Mouse (Mus musculus): ENCODE results near the gene Padi4. TPM values are rescaled to one million over a fixed set of nuclear protein-coding genes. Genes with fewer than 3 reads are reported as not detected.

Padi4 gene
- total RNA-seq, 2 experiments from 2014 or later = 2.8 to 5.1 TPM

- ATAC-seq (replicated peaks; ENCODE audit: poor library complexity, severe bottlenecking) = no peak
These were observed 15.9 kb upstream of the Padi4 start for GRCm38 (mm10) chr4:140789983-140790382.

DNA sequence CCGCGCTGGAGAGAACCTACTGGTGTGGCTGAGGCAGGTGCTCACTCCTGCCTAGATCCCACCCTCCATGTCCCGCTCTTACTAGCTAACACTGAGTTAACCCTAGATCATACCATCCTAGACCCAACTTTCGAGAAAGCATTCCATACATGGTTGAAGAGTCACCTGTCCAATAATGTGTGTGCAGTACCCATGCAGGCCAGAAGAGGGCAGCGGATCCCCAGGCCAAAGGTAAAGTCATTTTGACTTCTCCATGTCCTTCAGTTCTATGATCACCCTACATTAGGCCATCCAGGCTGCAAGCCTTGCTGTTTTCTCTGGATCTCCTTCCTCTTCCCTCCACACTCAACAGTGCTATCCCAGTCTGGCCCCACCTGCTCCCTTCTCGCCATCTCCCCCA lies 14.9 kb upstream of the Padi4 start:
- peak; percentile 12; the same call in 1 of the 2 replicates for ATAC-seq (replicated peaks; ENCODE audit: poor library complexity, severe bottlenecking)

DNA sequence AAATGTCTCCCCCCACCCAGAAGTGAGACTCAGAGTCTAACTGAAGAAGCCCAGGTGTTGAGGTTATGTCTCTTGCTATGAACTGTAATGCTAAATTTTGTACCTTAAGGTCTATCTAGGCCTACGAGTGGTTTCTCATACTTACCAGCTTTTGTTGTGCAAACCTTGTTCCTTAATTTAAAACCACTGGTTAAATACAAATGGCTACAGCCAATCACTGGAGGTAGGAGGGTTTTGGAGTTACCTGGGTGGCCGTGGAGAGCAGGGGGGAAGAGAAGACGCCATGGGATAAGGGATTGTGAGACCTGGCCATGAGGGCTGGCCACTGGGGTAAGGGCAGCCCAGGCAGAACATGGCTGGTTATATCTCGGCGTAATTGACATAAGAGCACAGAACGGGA lies 14.2 kb upstream of the Padi4 start:
- ATAC-seq (replicated peaks; ENCODE audit: poor library complexity, severe bottlenecking) = peak; percentile 22

DNA sequence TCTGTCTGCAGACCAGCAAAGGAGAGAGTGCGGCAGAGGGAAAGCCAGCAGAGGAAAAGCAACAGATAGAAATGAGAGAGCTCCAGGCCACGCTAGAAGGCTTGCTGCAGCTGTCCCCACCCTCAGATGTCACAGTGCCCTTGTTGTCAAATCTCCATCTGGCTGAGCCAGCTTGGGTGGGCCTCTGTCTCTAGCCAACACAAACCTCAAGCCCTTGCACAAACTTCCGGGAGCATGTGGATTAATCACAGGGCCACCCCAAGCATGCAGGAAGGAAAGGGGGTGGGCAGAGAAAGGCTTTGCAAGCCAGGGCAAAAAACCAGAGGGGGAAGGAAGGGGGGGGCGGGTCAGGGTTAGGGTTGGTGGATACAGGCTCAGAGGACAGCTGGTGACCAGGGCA lies 13.4 kb upstream of the Padi4 start:
- ATAC-seq (replicated peaks; ENCODE audit: poor library complexity, severe bottlenecking) = peak; percentile 80

DNA sequence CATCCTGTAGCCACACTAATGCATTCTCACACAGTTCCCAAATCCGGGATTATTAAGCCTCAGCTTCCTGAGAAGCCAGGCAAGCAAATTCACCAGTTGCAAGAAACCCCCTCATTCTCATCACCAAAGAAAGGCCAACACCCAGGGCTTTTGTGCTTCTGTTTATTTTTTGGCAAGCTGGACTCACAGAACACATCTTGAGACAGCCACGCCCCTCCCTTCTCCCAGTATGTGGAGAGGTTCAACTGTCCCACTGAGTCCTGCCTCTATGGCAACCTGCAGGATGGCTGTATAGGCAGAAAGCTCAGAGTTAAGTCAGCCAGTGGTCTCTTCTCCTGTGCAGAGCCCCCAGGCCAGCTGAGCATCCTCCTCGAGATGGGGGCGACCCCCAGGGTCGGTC lies 11.2 kb upstream of the Padi4 start:
- ATAC-seq (replicated peaks; ENCODE audit: poor library complexity, severe bottlenecking) = no peak

DNA sequence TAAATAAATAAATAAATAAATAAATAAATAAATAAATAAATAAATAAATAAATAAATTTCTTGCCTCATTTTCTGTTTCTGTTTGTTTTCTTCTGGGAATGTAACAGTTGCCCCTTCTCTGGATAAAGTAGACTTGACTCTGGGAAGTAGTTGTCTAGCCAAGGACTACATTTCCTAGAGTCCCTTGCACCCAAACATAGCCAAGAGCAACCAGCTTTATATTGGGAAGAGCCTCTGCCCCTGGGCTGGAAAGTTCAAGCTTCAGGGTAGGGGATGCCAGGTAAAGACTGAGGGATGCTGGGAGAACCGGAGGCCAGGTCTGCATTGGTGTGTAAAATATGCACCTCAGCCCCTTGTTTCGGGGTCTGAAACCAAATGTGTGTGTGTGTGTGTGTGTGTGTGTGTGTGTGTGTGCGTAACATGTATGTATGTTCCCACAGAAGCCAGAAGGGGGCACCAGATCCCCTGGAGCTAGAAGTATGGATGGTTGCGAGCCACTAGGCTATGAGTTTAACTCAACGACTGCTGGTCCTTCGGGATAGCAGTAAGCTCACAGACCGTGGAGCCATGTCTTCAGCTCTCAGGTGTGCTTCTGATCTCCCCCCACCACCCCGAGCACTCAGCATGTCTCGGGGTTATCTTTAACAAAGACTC lies 10.4 kb upstream of the Padi4 start:
- ATAC-seq (replicated peaks; ENCODE audit: poor library complexity, severe bottlenecking) = no peak

DNA sequence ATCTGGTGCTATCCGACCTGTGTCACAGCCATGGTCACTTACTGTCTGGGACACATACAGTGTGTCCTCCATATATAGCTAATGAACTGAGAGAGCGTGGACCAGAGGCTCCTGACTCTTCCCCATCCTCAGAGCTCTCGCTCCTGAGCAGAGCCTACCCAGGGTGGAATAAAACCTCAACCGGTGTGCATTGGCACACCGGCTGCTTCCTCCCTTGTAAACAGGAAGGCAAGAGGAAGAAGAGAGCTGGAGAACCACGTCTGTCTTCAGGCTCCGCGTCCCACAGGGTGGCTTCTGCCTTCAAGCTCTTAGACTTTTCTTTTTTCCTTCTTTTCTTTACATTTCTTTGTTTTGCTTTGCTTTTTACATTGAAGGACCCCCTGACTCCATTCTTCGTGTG lies 8.8 kb upstream of the Padi4 start:
- no peak for ATAC-seq (replicated peaks; ENCODE audit: poor library complexity, severe bottlenecking)

- no peak for ATAC-seq (replicated peaks; ENCODE audit: poor library complexity, severe bottlenecking)
These were observed 6.5 kb upstream of the Padi4 start for GRCm38 (mm10) chr4:140780507-140780906.

DNA sequence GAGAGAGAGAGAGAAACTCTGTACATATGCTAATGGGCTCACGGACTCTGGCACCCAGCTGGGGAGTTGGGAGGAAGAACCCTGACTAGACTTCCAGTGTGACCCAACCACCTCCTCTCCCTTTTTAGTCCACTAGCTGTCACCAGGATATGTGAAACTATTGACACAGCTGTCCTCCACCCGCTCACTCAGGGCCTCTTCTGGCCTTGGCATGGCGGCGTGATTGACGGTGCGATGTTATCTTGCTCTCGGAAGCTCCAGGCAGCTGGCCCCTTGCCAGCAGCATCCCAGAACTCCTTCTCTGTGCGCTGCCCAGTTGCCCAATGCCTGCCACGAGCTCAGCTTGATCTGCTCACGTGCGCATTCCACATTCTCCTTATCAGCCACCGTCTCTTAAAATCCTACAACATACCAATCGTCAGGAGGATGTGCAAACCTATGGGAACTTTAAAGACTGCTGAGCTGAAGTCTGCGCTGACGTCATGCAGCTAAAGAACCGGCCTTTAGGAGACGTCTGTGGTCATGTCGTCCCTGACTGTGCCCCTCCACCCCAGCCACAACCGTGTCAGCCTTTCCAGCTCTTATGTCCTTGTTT lies 5.9 kb upstream of the Padi4 start:
- ATAC-seq (replicated peaks; ENCODE audit: poor library complexity, severe bottlenecking) = peak; percentile 51

GRCm38 (mm10) chr4:140776623-140777022 lies 2.6 kb upstream of the Padi4 start:
- no peak for ATAC-seq (replicated peaks; ENCODE audit: poor library complexity, severe bottlenecking)

GRCm38 (mm10) chr4:140775876-140776275 lies 1.8 kb upstream of the Padi4 start:
- ATAC-seq (replicated peaks; ENCODE audit: poor library complexity, severe bottlenecking) = no peak

DNA sequence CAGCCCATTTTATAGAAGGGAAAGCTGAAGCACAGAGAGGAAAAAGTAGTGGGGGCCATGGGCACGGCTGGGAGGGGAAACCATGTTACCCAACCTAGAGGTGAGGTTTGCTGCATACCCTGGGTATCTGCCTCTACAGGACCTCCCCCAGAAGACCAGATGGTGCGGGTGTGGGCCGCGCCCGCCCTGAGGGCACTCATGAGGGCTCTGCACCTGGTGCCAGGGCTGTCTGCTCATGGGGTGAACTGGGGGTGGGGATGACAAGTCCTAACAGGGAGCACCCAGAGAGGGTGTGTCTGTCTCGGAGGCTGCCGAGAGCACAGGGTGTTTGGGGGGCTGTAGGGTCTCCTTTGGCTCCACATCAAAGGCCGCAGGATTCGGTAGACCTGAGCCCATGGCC lies 857 bp upstream of the Padi4 start:
- ATAC-seq (replicated peaks; ENCODE audit: poor library complexity, severe bottlenecking) = no peak

GRCm38 (mm10) chr4:140771091-140771490 lies 2.9 kb downstream of the Padi4 start:
- peak; percentile 81 for ATAC-seq (replicated peaks; ENCODE audit: poor library complexity, severe bottlenecking)

DNA sequence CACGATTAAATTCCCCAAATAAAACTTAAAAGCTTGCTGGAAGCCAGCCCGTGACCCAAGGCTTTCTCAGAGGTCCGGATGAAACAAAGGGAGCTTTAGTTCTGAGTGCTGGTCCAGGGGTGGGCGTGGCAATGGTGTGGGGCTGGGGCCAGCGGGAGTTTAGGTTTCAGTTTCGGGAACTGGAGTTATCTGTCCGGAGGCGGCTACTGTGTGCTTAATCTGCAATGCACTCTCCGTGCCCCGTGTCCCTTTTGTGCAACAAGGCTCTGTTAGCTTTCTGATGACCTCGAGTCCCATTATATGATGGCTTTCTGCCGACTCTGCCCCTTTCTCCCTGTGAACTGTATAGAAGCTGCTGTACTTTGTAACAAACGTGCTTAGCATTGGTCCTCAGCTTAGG lies 3.6 kb downstream of the Padi4 start:
- peak; percentile 59 for ATAC-seq (replicated peaks; ENCODE audit: poor library complexity, severe bottlenecking)

GRCm38 (mm10) chr4:140768973-140769372 lies 5.1 kb downstream of the Padi4 start:
- ATAC-seq (replicated peaks; ENCODE audit: poor library complexity, severe bottlenecking) = no peak

DNA sequence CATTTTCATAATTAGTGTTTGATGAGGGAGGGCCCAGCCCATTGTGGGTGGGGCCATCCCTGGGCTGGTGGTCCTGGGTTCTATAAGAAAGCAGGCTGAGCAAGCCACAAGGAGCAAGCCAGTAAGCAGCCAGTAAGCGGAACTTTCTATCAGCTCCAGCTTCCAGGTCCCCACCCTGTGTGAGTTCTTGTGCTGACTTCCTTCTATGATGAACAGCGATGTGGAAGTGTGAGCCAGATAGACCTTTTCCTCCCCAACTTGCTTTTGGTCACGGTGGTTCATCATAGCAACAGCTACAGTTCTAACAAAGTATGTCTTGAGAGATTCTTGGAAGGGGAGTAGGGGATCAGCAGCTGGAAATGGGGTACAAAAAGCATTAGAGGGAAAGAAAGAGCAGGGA lies 8.1 kb downstream of the Padi4 start:
- ATAC-seq (replicated peaks; ENCODE audit: poor library complexity, severe bottlenecking) = no peak

- ATAC-seq (replicated peaks; ENCODE audit: poor library complexity, severe bottlenecking) = peak; percentile 73
These were observed 10.9 kb downstream of the Padi4 start for GRCm38 (mm10) chr4:140763158-140763557.

DNA sequence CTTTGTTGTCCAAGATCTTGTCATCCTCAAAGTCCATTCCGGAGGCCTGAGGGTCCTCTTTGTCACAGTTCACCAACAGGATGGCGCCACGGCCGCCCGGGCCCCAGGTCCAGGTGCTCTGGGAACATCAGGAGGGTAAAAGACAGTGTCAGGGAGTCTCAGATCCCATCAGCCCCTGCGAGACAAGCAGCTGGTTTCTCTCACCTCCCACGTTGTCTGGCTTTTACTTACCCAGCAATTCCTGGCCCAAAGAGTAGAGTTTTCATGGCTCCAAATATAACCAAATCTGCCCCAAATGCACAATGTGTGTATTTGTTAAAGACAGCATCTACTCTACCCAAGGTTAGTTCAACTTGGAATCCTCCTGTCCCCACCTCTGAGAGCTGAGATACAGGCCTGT lies 12.4 kb downstream of the Padi4 start:
- no peak for ATAC-seq (replicated peaks; ENCODE audit: poor library complexity, severe bottlenecking)

GRCm38 (mm10) chr4:140755811-140756210 lies 18.2 kb downstream of the Padi4 start:
- no peak for ATAC-seq (replicated peaks; ENCODE audit: poor library complexity, severe bottlenecking)

DNA sequence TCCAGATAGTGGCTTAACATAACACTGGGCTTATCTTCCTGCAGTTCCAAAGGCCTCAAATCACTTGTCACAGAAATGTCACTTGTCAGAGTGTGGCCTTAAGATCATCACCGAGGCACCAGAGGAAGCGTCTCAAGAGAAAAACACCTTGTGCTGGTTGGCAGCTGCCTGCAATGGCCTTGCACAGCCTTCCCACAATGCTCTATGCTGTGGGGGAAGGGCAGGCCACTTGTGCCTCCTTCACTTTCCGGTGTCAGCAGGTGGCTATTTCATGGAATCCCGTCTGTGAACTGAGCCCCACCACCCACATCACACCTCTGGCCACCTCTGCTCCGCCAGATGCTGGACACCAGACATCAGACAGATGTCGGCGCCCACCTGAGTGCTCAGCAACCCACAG lies 20.7 kb downstream of the Padi4 start:
- ATAC-seq (replicated peaks; ENCODE audit: poor library complexity, severe bottlenecking) = no peak

DNA sequence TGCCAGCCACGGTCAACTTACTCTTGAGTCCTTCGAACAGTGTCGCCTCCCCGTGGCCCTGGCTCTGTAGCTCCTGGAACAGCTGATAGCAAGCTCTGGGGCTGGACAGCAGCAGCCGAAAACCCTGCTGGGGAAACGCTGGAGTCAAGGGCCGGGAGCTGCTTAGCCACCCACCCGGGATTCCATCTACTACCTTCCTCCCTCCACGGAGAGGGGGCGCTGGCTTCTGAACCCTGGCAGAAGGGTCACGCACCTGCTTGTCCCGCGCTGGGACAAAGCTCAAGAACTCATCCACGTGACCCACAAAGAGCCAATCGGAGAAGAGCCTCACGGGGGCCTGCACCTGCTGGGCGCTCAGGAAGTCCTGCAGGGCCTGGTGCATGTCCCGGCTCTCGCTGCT lies 23.7 kb downstream of the Padi4 start:
- peak; percentile 31 for ATAC-seq (replicated peaks; ENCODE audit: poor library complexity, severe bottlenecking)

DNA sequence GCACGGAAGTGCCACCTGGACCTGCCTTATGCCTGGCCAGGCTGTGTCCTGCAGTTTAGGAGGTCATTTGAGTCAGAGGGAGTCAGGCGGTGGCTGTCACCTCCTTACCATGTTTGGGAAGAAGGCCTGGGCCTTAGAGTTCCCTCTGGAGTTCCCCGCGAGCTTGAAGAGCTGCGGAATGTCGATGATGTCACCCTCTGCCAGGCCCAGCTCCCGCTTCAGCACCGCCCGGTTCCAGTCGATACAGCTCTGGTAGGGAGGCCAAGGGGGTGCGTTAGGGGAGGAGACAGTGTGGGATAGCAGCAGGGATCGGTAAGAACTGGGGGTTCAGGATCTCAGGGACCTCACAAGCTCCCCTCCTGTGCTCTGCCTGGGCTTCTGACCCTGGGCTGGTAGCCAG lies 26.1 kb downstream of the Padi4 start:
- no peak for ATAC-seq (replicated peaks; ENCODE audit: poor library complexity, severe bottlenecking)

Measured in granulocyte monocyte progenitor cell, adult 5-6 weeks (primary cell).